Mouse (Mus musculus) forebrain, embryonic 16.5 days (tissue): ENCODE measurements around the gene Mfsd8. TPM values are rescaled to one million over a fixed set of nuclear protein-coding genes. Genes with fewer than 3 reads are reported as not detected.

Source experiments
- ATAC-seq: fragments of 200-750 bp; cut with Nextera tagmentation; 2 replicates; pipeline ENCODE4 v1.8.0; 2017; ENCODE audit warnings: mild to moderate bottlenecking, moderate library complexity
- H3K27ac ChIP-seq: fragments of 300-500 bp; sonication (generic); 2 replicates; pipeline ENCODE4 v1.5.1; 2014; ENCODE audit warnings: low read length, control low read depth
- H3K27me3 ChIP-seq: fragments of 300-500 bp; sonication (generic); replicated peaks from 2 replicates; pipeline ENCODE4 v1.6.1; 2014; ENCODE audit warnings: low read length; ENCODE audit not compliant: control insufficient read depth, insufficient read depth
- H3K36me3 ChIP-seq: fragments of 300-500 bp; sonication (generic); 2 replicates; pipeline ENCODE4 v1.6.1; 2014; ENCODE audit not compliant: control insufficient read depth, insufficient read depth
- H3K4me1 ChIP-seq: fragments of 300-500 bp; sonication (generic); replicated peaks from 2 replicates; pipeline ENCODE4 v1.6.1; 2014; ENCODE audit warnings: low read length; ENCODE audit not compliant: control insufficient read depth, insufficient read depth
- H3K4me2 ChIP-seq: fragments of 300-500 bp; sonication (generic); 2 replicates; pipeline ENCODE4 v1.6.1; 2014; ENCODE audit warnings: mild to moderate bottlenecking, low read length, control low read depth
- H3K4me3 ChIP-seq: fragments of 300-500 bp; sonication (generic); replicated peaks from 2 replicates; pipeline ENCODE4 v1.5.1; 2014; ENCODE audit warnings: mild to moderate bottlenecking, low read length, control low read depth
- H3K9ac ChIP-seq: fragments of 300-500 bp; sonication (generic); replicated peaks from 2 replicates; pipeline ENCODE4 v1.6.1; 2014; ENCODE audit warnings: low read depth, low read length, control low read depth
- H3K9me3 ChIP-seq: fragments of 300-500 bp; sonication (generic); 2 replicates; pipeline ENCODE4 v1.6.1; 2016; ENCODE audit warnings: low read length; ENCODE audit not compliant: control insufficient read depth
- WGBS: fragments of 180-500 bp; shearing (Covaris S2); extraction: QIAGEN DNeasy Blood & Tissue Kit; methylation state at CpG from one replicate; pipeline ENCODE4 v1.1.7; 2014; 5-methylcytosine and 5-hydroxymethylcytosine counted together
- polyA plus RNA-seq: library from polyadenylated mRNA; unstranded; fragments of >200 nt; fragmentation: Nextera tagmentation; extraction: Ambion mirVana; gene quantifications from 2 replicates; pipeline ENCODE4 v1.2.1, GENCODE M21; 2015

Gene Mfsd8
- polyA plus RNA-seq, 1 experiment from 2014 or later: 26.2 TPM

- Histone ChIP-seq H3K4me3 (no peak overlapping the region), H3K4me1 (no peaks in the 10 kb centered on the region), H3K27ac (no peak overlapping the region), H3K27me3 (no peaks in the 10 kb centered on the region), H3K9ac (no peak overlapping the region), H3K4me2 (no peak overlapping the region), H3K36me3 (peaks cover 9% of the 10 kb centered on the region), H3K9me3 (no peaks in the 10 kb centered on the region)
- WGBS: 87% methylated on average over 10 of the region's 10 CpGs
- no peak for ATAC-seq
These were observed 38.0 kb downstream of the Mfsd8 start for GRCm38 (mm10) chr3:40808686-40809085.

GRCm38 (mm10) chr3:40806871-40807270 is 39.8 kb downstream of the Mfsd8 start:
- H3K4me3 ChIP-seq: no peak overlapping the region
- no peak for ATAC-seq
- no peaks in the 10 kb centered on the region for H3K9me3 ChIP-seq
- H3K9ac ChIP-seq: no peak overlapping the region
- no peak overlapping the region for H3K27ac ChIP-seq
- H3K4me1 ChIP-seq: no peaks in the 10 kb centered on the region
- no peak overlapping the region for H3K4me2 ChIP-seq
- WGBS: 69% methylated on average over 2 of the region's 2 CpGs
- no peaks in the 10 kb centered on the region for H3K27me3 ChIP-seq
- peaks cover under 1% of the 10 kb centered on the region; the same call in 1 of the 2 replicates for H3K36me3 ChIP-seq

- Histone ChIP-seq H3K4me2 (peak overlapping the region; percentile 93), H3K9ac (peak overlapping the region; percentile 78), H3K27ac (no peak overlapping the region), H3K36me3 (no peaks in the 10 kb centered on the region), H3K4me1 (peaks cover 11% of the 10 kb centered on the region), H3K9me3 (no peaks in the 10 kb centered on the region), H3K4me3 (peak overlapping the region; percentile 83), H3K27me3 (no peaks in the 10 kb centered on the region)
- ATAC-seq: peak; percentile 80
- under 1% methylated on average over 37 of the region's 37 CpGs for WGBS
These were observed 46.3 kb downstream of the Mfsd8 start for GRCm38 (mm10) chr3:40800373-40800823.

DNA sequence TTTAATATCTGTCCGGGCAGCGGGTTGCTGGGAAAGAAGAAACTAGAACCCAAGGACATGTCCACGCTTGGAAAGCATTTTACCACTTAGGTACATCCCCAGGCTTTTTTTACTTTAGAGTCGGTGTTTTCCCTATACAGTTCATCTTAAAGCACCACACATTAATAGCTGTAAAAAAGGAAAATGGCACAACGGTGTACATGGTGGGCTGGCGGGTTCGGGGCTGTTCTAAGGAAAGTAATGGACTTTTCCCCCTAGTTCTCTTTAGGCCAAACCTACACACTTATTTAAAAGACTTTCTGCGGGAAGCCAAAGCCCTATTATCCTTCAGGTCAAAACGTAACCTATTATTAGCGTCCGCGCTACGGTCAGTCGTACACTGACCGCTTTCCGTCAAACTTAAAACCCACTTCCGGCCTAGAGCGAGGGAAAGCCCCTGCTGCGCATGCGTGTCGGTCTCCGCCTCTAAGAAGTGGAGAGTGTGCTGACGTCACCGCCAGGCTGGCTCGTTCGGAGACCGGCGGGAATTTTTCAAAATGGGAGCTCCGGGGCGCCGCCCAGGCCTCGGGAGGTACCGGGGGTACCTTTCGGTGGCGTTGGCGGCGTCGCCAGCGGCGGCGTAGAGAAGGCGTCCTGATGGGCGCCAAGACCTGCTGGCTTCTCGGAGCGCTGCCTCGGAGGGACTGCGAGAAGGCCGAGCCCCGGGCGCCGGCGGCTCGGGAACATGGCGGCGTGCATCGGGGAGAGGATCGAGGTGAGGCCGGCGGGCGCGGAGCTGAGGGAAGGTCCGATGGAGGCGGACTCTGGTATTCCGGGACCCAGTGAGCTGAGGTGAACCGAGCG is 46.9 kb downstream of the Mfsd8 start, which contains the start of gene Plk4:
TSS of gene Plk4 (plus strand) at position 490 of the 843 bp plus-strand sequence.
- WGBS: 1% methylated on average over 66 of the region's 66 CpGs
- Histone ChIP-seq H3K4me2 (peak within 1 kb of the TSS; percentile 93), H3K27me3 (no peaks in the 10 kb centered on the region), H3K9me3 (no peaks in the 10 kb centered on the region), H3K9ac (peak within 1 kb of the TSS; percentile 78), H3K36me3 (no peaks in the 10 kb centered on the region), H3K4me3 (peak within 1 kb of the TSS; percentile 83), H3K27ac (no peak within 1 kb of the TSS), H3K4me1 (peaks cover 11% of the 10 kb centered on the region)
- ATAC-seq: peak; percentile 97

DNA sequence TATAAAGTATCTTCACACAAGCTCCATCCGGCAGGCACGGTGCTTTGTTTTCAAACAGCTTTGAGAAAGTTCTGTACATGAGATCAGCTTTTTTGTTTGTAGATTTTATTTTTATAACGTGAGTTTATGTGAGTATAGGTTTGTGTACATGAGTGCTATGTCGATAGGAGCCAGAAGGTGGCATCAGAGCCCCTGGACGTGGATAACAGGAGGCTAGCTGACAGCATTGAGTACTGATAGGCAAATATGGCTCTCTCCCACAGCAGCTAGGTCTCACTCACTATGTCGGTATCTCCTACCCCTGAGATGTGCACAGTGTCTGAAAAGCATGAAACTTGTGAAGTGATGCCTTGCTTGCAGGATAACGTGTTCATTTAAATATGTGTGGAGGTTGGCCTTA is 48.2 kb downstream of the Mfsd8 start:
- H3K9ac ChIP-seq: no peak overlapping the region
- H3K27me3 ChIP-seq: no peaks in the 10 kb centered on the region
- peaks cover 11% of the 10 kb centered on the region for H3K4me1 ChIP-seq
- no peak overlapping the region for H3K27ac ChIP-seq
- ATAC-seq: no peak
- 37% methylated on average over 7 of the region's 7 CpGs for WGBS
- H3K36me3 ChIP-seq: no peaks in the 10 kb centered on the region
- H3K4me2 ChIP-seq: no peak overlapping the region
- no peak overlapping the region for H3K4me3 ChIP-seq
- H3K9me3 ChIP-seq: no peaks in the 10 kb centered on the region

DNA sequence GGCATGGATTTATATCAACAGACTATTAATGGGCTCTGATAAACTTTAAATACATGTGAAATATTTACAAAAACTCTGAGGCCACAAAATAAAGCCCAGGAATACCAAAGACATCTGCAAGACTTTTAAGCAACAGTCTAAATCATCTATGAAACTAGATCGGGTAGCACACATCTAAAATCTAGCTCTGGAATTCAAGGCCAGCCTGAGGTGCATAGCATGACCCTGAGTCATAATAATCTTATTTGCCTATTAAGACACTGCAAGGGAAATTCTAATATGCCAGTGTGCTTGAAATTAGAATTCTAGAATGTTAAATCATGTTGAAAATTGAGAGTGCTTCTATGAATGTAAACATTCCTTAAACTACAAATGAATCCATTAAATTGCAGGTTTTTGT is 48.6 kb downstream of the Mfsd8 start:
- ATAC-seq: no peak
- Histone ChIP-seq H3K27ac (no peak overlapping the region), H3K27me3 (no peaks in the 10 kb centered on the region), H3K4me1 (peaks cover 11% of the 10 kb centered on the region), H3K4me2 (no peak overlapping the region), H3K4me3 (no peak overlapping the region), H3K36me3 (peaks cover 3% of the 10 kb centered on the region; the same call in 1 of the 2 replicates), H3K9me3 (no peaks in the 10 kb centered on the region), H3K9ac (no peak overlapping the region)
- 83% methylated on average over 1 of the region's 1 CpGs for WGBS

DNA sequence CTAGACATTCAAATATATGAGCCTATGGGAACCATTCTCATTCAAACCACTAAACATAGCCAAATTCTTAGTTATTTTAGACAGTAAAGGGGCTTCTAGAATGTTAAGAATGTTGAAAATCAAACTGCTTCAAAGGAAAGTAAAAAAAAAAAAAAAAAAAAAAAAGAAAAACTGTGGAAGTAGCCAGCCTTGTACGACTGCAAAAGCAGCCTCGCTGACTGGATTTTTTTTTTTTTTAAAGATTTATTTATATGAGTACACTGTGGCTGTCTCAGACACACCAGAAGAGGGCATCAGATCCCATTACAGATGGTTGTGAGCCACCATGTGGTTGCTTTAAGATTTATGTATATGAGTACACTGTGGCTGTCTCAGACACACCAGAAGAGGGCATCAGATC is 52.9 kb downstream of the Mfsd8 start:
- ATAC-seq: no peak
- whole genome bisulfite sequencing: 88% methylated on average over 2 of the region's 2 CpGs

More for the DNA sequence above, 52.9 kb downstream of the Mfsd8 start:
- Histone ChIP-seq H3K4me2 (no peak overlapping the region), H3K9me3 (no peaks in the 10 kb centered on the region), H3K4me1 (no peaks in the 10 kb centered on the region), H3K36me3 (peaks cover 7% of the 10 kb centered on the region), H3K27me3 (no peaks in the 10 kb centered on the region), H3K9ac (no peak overlapping the region), H3K4me3 (no peak overlapping the region), H3K27ac (no peak overlapping the region)

Other genes with a start within 250 kb of the Mfsd8 start
- 0.13 TPM in 1 of 2 replicates, not detected in the other for gene Slc25a31, start 138.0 kb downstream of the Mfsd8 start, polyA plus RNA-seq
- 39.7 and 40.6 TPM in 2 replicates for gene Hspa4l, start 102.4 kb downstream of the Mfsd8 start, polyA plus RNA-seq
- 24.1 and 25.3 TPM in 2 replicates for gene Plk4, start 46.9 kb downstream of the Mfsd8 start, polyA plus RNA-seq
- 11.4 and 14.7 TPM in 2 replicates for gene Abhd18, start 84 bp upstream of the Mfsd8 start, polyA plus RNA-seq
- 0.29 and 0.37 TPM in 2 replicates for gene 1700034I23Rik, start 55.7 kb upstream of the Mfsd8 start, polyA plus RNA-seq
- gene Larp1b, start 102.9 kb upstream of the Mfsd8 start, polyA plus RNA-seq: 2.1 and 3.3 TPM in 2 replicates
- 29.1 and 31.6 TPM in 2 replicates for gene Pgrmc2, start 236.2 kb upstream of the Mfsd8 start, polyA plus RNA-seq